Mouse (Mus musculus): Measurements from ENCODE around the gene Mid1.
"Not testable (repeated sequence)": the region's sequence is repeated elsewhere in the genome, so short reads cannot be mapped to it uniquely, and the experiment has no call there.

Gene Mid1

GRCm38 (mm10) chrX:170015883-170016282, 330.9 kb downstream of the Mid1 start:
- not testable (repeated sequence) for DNase-seq (ENCODE audit: low read depth, low spot score)

GRCm38 (mm10) chrX:170017333-170018245, 332.6 kb downstream of the Mid1 start:
- peak; percentile 100 for DNase-seq (ENCODE audit: low read depth, low spot score)

- DNase-seq (ENCODE audit: low read depth, low spot score): peak; percentile 93
Observed at GRCm38 (mm10) chrX:170018571-170019218, 333.7 kb downstream of the Mid1 start.

GRCm38 (mm10) chrX:170019219-170019953, 334.4 kb downstream of the Mid1 start:
- peak; percentile 70 for DNase-seq (ENCODE audit: low read depth, low spot score)

- peak; percentile 99 for DNase-seq (ENCODE audit: low read depth, low spot score)
Observed at GRCm38 (mm10) chrX:170019954-170020689, 335.1 kb downstream of the Mid1 start.

- DNase-seq (ENCODE audit: low read depth, low spot score): peak; percentile 98
Observed at GRCm38 (mm10) chrX:170020690-170021050, 335.7 kb downstream of the Mid1 start.

GRCm38 (mm10) chrX:170021205-170021604, 336.2 kb downstream of the Mid1 start:
- peak; percentile 91 for DNase-seq (ENCODE audit: low read depth, low spot score)

GRCm38 (mm10) chrX:170021750-170022461, 336.9 kb downstream of the Mid1 start:
- DNase-seq (ENCODE audit: low read depth, low spot score): peak; percentile 98

Data from ES-CJ7 (cell line).